Mouse (Mus musculus): ENCODE results near the gene Fnbp1l. TPM values are rescaled to one million over a fixed set of nuclear protein-coding genes. Genes with fewer than 3 reads are reported as not detected.

The Fnbp1l gene
- total RNA-seq, 2 experiments from 2014 or later: 5.3 to 5.5 TPM

DNA sequence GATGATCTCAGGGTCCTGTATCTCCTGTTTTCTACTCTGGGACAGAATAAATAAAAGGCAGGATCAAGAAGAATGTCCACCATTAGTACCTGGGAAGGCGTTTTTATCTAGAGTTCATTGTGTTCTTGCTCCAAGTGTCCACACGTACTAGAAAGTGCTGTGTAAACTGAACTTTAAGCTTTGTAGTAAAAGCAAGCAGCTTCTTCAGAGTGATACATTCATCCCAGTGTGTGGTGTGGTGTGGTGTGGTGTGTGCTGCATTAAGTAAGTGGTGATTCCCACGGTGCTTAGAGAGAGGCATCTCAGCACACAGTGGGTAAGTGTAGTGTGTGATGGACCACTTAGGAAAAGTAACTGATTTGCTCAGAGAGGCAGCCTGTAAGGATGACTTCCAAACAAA lies 91.0 kb downstream of the Fnbp1l start:
- no peak for DNase-seq

DNA sequence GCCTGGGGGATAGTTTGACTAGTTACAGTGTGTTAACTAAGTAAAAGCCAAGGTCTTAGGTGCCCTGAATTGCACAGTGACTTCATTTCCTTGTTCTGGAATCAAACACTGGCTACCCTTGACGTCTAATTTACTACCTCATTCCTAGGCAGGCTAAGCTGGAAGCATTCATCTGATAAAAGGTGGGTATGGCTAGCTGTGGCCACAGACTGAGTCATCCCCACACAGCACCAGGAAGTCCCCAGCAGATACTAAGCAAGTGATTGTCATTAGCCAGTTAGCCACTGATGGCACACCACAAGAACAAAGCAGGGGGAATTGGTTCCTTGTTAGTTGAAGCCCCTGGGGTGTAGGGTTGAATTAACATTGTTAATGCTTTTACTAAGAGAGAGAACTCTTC lies 98.2 kb downstream of the Fnbp1l start:
- no peak for DNase-seq

DNA sequence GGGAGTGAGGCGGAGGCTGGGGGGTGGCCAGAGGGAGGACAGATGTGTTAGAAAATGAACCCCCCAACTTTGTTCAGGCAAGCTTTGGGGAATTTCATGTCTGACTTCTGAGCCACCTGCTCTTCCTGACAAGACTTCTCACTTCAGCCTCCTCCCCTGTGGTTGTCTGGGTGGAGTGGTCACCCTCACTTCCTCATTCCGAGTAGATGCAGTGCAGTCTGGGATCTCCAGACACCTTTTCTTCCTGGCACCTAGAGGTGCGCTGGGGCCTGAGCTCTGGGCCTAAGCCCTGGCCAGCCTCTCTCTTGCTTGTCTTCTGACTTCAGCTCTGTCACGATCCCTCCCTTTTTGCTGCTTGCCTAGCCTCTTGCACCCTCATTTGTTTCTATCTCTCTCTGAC lies 98.6 kb downstream of the Fnbp1l start:
- DNase-seq: no peak

DNA sequence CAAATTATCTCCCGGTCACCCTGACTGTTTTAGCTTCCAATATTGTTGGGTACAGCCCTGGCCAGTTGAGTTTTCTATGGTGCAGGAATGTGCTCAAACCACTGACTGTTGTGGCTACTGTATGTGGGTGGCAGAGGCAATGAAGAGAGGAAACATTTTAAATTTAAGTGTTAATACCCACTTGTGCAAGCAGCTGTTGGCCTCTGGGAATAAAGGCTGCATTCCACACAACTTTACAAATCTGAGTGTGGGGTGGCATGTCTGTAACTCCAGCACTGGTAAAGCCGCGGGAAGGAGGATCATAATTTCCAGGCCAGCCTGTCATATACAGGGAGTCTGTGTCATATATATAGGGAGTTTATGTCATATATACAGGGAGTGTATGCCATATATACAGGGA lies 99.2 kb downstream of the Fnbp1l start:
- DNase-seq: no peak

DNA sequence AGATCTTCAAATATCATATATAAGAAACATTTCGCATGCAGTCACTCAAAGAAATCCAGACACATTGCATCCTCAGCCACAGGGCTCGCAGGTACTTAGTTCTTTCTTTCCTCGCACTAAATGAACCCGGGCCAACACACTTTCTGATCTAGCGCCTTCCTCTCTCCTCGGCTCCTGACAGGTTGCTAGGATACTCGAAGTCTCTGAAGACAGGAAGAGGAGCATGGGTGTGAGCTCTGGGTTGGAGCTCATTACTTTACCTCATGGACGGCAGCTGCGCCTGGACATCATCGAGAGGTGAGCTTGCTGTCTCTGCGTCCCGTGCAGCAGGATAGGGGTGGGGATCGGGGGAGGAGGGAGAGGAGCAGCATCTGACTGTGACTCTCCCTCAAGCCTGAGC lies 100.4 kb downstream of the Fnbp1l start:
- no peak for DNase-seq

DNA sequence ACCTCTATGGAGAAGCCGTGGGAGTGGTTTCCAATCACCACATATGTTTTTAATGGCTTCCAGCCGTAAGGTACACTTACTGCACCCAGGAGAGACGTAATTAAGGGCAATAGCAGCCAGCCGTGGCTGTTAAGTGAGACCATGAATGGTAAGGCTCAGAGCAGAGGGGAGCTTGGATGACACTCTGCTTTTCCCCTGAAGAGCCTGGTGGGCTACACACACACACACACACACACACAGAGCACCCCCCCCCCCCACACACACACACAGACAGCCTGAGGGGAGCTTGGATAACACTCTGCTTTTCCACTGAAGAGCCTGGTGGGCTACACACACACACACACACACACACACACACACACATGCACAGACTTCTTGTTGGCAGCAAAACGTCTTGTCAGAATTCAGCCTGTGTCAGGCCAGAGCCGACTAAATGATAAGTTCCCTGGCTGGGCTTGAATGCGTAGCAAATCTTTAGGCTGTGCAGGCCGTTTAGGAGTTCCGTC lies 101.2 kb downstream of the Fnbp1l start:
- no peak for DNase-seq

DNA sequence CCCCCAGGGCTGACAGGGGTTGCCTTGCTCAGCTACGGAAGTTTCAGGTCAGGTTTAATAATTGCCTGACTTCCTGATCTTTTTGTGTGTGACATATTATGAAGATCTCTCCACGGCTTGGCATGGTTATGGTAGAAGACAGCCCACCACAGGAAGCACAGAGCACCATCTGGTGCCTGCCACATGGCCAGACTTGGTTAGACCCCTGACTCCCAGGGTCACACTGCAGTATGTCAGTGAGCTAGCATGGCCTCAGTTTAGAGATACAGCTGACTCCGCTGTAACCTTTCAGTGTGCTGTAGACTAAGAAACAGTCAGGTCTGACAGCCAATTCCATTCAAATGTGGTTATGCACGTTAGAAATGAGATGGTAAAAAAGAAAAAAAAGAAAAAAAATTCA lies 101.8 kb downstream of the Fnbp1l start:
- DNase-seq: no peak

DNA sequence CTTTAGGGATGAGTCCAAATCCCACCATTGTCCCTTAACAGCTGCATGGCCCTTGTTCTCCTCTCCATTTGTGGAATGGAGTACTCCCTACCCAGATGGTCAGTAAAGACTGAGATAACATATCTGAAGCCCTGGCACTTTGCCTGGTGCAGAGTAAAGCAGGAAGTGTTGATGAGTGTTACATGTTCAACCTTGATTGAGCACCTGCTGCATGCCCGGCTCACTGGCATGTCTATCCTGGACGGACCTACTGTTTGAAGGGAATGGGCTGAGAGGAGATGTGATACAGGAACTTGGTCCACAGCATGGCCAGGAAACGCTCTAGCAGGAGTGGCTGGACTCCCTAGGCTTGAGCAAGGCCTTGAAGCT lies 103.2 kb downstream of the Fnbp1l start:
- DNase-seq: no peak

DNA sequence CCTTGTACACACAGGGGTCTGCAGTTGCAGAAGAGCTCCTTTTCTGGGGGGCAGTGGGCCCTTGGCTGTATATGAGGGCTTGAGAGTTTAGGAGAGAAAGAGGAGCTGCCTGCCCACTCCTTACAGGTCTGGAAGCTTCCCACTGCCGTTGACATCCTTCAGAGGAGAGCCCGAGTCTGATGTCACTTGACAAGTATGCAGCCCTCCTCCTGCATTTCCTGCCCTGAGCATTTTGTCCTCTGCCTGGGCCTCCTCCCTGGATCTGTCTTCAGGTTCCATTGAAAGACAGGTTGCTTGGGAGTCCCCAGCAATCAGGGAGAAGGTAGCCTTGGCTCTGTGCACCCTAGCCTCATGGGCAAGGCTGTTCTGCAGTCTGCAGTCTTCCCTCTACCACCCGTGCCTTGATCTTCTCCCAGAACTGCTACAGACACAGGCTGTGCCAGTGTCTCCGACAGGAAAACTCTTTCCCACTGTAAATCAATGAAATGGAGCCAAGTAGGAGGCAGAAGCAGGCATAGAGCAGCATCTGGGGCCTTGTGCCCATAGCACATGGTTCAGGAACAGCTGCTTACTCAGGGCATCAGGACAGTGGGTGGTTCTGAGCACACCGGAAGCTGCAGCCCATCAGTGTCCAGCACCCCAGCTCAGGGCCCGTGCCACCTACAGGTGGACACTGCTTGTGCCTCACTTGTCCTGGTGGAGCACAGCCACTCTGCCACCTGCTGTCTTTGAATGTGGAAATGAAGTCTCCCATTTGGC lies 103.8 kb downstream of the Fnbp1l start:
- DNase-seq: no peak

DNA sequence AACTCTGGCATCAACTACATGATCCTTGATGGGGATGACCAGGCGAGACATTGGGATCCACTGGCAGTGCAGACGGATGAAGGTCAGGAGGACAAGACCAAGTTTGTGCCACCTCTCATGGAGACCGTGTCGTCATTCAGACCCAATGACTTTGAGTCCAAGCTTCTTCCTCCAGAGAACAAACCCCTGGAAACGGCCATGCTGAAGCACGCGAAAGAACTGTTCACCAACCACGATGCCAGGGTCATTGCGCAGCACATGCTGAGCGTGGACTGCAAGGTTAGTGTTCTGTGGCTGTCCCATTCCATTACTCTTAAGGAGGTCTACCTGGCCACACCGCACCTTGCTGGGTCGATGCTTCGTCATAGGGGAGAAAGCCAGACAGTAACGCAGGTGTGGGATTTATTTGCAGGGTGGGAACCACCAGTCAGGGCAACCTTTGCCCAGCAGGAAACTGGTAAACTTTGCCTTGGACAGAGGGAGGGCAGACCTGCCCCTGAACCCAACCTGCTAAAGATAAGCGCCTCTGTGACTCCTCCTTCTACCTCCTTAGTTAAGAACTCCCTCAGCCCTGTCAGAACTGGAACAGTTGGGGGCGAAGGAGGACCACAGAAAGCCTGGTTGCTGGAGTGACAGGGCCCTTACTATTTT lies 106.7 kb downstream of the Fnbp1l start:
- no peak for DNase-seq

DNA sequence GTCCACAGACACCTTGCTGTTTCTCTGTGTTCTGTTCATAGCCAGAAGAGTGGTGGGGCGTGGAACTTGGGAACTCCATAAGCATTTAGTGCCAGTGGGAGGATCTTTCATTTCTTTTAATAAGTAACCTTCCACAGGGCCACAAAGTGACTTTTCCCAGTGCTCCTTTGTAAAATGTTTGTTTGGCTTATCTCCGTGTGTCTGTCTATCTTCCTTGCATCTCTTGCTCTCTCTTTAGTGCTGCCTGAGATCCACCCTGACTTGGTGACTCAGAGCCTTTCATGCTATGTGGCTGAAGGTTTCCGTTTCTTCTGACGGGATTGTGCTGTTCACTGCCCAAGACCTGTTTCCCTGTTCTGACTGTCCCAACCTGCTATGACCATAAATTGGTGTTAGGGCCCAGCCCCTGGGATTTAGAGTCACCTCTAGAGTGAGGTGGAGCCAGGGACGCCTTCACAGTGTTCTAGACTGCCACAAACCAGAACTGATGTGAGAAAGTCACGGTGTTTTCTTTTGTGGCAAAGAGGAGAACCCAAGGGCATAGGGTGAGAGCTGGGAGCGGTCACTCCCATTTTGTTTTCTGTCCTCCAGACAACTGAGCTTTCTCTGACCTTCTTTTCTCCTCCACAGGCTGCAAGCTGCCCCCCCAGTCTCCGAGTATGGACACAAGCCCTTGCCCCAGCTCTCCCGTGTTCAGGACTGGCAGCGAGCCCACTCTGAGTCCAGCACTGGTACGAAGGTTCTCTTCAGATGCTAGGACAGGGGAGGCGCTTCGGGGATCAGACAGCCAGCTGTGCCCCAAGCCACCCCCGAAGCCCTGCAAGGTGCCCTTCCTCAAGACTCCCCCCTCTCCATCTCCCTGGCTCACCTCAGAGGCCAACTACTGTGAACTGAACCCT lies 107.5 kb downstream of the Fnbp1l start:
- no peak for DNase-seq

DNA sequence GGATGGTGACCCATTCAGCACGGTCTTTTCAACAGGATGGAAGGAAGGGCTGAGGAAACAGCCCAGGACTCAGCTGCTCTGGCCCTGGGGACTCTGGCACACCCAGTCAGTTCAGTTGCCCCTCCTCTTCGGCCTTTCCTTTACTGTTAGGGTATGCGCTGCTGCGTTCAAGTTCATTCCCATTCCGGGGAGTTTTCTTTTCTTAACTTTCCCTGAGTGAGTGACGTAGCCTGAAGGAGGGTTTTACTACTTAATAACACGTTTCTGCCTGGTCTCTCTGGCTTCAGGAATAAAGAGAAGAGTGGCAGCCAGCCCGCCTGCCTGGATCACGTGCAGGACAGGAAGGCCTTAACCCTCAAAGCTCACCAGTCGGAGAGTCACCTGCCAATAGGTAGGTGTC lies 108.6 kb downstream of the Fnbp1l start:
- DNase-seq: no peak

DNA sequence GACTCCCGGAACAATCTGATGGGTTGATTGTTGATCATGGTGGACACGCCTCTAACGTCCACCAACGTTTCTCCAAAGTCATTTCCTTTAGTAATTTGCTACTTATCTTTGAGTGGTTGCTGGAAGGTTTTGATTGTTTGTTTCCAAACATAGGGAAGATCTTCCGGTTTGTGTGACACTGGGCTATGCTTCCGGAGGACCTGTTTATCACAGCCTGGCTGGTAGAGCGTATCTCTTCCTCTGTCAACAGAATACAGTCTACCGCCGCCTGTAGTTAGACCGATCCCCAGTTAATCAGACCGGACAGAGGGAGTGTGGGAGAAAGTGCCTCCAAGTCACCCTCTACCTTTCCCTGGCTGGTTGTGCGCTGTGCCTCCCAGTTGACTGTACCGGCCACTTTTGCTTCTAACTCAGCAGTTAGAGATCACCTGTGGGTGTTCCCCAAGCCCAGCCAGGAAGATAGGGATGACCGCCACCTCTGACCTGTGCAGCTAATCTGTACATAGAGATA lies 109.2 kb downstream of the Fnbp1l start:
- no peak for DNase-seq

DNA sequence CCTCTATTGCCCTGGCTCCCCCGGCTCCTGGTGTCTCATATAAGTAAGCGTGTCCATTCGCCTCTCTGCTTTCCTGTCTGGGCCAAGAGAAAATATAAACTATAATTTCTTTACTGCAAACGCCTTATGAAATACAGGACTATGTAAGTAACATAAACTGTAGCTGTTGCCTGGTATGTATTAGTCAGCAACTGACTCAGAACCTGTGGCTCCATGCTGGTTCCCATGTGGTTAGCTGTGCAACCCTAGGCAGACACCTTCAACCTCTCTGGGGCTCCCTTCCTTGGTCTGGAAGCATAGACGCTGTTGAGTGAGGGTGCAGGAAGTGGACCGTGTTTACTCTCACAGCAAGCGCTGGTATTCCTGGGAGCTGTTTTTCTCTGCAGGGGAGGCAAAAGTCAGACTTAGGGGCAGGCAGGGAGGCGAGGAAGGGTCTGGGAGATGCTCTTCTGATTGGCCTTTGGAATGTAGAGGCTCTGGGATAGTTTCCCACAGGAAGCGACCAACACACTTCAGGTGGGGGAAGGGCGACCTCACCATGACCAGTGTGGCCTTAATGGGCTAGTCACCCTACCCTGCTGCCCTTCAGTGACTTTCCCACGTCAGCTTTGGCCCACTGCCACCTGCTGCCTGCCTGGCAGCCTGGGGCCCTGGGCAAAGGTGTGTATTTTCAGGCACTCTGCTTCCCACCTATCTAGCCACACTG lies 109.8 kb downstream of the Fnbp1l start:
- peak; percentile 30 for DNase-seq

DNA sequence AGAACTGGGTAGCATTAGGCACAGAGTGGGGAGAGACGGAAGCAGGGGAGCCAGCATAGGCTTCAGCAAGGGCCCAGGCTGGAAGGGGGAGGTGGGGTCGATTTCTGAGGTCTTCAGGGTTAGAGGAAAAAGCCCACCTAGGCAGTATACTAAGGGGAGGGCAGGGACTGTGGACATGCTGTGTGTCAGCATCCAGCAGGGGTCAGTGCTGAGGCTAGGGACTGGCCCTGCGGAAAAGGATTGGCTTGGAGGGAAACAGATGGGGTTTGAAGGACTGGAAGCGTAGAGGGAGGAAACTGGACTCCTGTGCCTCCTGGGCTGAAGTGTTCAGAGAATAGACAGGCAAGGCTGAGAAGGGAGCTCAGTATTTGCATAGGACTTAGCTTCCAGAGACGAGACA lies 110.4 kb downstream of the Fnbp1l start:
- peak; percentile 44 for DNase-seq

DNA sequence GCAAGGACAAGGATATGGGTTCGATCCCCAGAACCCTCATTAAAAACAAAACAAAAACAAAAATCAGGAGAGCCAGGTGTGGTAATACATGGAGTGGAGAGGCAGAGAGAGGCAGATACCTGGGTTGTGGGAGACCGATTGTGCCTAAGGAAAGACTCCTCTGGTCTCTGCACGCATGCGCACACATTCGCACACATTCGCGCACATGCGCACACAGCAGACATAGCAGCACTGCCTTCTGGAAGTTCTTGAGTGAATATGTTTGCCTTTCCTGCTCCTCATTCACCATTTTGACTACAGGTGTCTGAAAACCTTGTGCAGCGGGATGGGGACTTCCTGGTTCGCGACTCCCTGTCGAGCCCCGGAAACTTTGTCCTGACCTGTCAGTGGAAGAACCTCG lies 111.7 kb downstream of the Fnbp1l start:
- DNase-seq: no peak

DNA sequence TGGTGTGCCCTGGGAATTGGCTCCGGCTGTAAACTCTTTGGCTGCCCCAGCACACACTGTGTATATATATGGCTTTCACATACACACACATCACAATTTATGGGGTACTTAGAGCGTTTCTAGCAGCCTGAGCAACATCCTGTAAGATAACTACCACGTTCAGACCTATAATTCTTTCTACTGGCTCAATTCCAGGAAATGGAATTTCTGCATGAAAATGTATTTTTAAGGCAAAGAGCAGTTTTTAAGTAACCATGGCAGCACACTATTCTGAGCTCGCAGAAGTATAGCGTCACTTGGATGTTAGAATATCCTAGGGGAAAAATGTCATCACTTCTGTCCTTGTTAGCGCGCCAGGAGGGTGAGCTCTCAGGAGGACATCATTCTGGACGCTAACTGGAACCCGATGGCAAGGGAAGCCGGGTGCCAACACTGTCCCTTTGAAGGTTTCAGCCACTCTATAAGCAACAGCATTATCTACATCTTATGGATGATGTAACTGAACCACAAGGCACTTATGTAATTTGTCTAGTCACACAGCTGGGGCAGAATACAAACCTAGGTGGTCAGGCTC lies 113.1 kb downstream of the Fnbp1l start:
- DNase-seq: no peak

DNA sequence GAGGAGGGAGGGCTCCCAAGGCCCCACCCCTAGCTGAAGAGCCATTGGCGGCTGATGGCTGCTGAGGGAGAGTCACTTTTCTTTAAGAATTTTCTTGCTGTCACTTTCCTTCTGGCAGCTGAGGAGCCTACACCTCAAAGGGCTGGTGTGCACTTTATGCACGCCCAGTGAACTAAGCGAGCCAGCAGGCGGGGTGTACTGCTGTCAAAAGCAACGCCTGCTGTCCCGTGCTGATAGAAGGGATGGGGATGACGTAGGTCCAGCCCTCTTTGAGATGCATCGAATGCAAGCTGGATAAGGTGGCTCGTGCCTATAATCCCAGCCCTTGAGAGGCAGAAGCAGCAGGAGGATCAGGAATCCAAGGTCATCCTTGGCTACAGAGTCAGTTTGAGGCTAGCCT lies 118.6 kb downstream of the Fnbp1l start:
- DNase-seq: no peak

DNA sequence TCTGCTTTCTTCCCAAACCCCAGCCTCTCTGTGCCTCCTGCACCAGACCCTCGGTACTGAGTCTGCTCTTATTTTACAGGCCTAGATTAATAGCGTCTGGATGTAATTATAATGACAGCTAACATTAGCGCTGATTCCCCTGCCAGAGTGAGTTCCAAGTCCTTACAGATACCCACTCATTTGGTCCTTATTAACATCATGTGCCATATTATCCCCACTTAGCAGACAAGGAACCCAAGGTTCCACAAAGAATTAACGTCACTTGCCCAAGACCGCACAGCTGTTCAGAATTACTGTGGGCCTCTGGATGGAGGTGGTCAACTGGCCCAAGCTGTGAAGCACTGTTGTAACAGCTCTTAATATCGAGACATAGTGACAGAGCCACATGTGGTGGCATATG lies 119.9 kb downstream of the Fnbp1l start:
- no peak for DNase-seq

DNA sequence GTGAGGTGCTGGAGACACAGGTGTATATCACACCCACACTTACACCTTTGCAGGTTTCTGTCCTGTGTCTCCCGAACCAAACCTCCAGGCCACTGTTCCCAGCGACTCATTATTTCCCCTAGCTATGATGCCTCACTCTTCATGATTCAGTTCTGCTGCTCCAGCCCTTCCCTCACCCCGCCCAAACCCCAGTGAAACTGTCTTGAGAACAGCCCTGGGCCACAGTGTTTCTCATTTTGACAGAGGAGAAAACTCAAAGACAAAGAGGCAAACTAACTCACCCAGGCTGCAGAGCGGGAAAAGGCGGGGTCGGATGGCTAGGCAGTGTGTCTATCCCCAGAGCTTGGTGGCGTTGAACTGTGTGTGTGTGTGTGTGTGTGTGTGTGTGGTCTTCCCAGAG lies 121.0 kb downstream of the Fnbp1l start:
- DNase-seq: no peak

DNA sequence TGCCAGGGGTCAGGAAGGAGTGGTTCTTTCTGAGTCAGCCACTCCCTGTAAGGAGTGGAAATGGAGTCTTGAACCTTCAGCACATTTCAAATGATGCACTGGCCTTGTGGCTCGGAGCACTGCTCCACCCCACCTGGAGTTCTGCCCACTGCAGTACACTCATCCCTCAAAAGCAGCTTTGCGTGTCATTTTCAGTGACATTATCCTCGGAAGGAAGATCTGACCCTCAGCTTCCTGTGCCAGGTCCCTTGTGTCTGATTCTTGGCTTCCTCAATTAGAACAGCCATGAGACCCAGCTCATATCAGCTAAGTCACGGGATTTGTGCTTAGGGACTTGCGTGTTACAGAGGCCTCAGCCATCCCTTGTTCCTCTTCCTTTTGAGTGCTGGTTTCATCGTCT lies 121.6 kb downstream of the Fnbp1l start:
- DNase-seq: peak; percentile 29

DNA sequence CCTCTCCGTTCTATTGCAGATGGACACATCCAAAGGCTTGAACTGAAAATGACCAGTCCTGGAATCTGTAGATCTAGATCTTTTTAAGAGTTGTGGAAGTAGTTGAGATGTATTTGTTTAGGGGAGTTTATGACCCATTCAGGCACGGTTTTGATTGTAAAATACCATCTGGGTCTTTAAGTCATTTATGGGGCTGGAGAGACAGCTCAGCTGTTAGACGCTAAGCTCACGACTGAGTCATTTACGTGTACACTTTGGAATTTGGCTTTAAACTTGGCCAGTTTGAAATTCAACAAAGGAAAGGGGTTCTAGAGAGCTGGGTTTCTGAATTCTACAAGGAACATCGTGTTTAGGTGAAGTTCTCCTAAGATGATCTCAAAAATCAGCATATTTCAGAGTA lies 124.8 kb downstream of the Fnbp1l start:
- DNase-seq: no peak

All from gastrocnemius, postnatal 25 days (tissue).